Mouse (Mus musculus) erythroblast, embryonic 14.5 days (primary cell): ENCODE measurements around the gene Spata5. TPM values are rescaled to one million over a fixed set of nuclear protein-coding genes. Genes with fewer than 3 reads are reported as not detected.

ENCODE experiments used
- H3K27me3 ChIP-seq: 2 replicates; pipeline ENCODE4 v1.6.1; 2012; ENCODE audit warnings: inconsistent platforms; ENCODE audit not compliant: control insufficient read depth
- H3K36me3 ChIP-seq: 2 replicates; pipeline ENCODE4 v1.6.1; 2012; ENCODE audit warnings: mild to moderate bottlenecking, inconsistent platforms; ENCODE audit not compliant: control insufficient read depth
- H3K4me1 ChIP-seq: 2 replicates; pipeline ENCODE4 v1.6.1; 2012; ENCODE audit warnings: inconsistent platforms; ENCODE audit not compliant: control insufficient read depth
- H3K4me3 ChIP-seq: replicated peaks from 2 replicates; pipeline ENCODE3; 2012; ENCODE audit warnings: moderate library complexity, mild to moderate bottlenecking, inconsistent platforms
- H3K9me3 ChIP-seq: 2 replicates; pipeline ENCODE4 v1.6.1; 2012; ENCODE audit warnings: low read length, inconsistent platforms, mixed read lengths; ENCODE audit not compliant: control insufficient read depth
- GATA1 ChIP-seq: IDR thresholded peaks from 2 replicates; pipeline ENCODE4 v1.6.1; 2012; ENCODE audit warnings: low read length, inconsistent platforms, mixed read lengths
- TAL1 ChIP-seq: IDR thresholded peaks from 3 replicates; pipeline ENCODE4 v1.6.1; 2012; ENCODE audit warnings: low read length, inconsistent platforms, mixed read lengths
- polyA plus RNA-seq: library from polyadenylated mRNA; stranded (reverse); fragments of >175 nt; gene quantifications from 2 replicates; pipeline ENCODE4 v1.2.3, GENCODE M21; 2012

Gene Spata5
- polyA plus RNA-seq, 1 experiment, result 0.21 TPM

DNA sequence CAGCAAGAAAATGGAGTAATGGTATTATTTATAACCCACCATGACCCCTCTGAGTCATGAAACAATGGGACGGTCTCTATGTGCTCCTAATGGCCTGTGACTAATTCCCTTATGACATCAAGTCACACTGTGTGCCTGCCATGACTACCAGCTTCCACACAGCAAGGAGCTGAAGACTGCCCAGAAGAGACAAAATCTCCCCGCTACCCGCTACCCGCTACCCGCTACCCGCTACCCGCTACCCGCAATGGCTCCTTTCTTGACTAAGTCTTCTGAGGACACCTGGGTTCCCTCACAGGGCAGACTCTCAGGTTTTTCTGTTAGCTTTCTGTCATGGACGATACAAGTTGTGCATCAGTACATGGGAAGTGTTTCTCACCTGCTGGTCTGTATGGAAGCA is 182.7 kb downstream of the Spata5 start:
- H3K4me1 ChIP-seq, result peaks cover 4% of the 10 kb centered on the region
- no peak for TF ChIP-seq TAL1
- no peak for TF ChIP-seq GATA1
- peaks cover 3% of the 10 kb centered on the region; the same call in 1 of the 2 replicates for H3K9me3 ChIP-seq
- H3K27me3 ChIP-seq, result peaks cover 4% of the 10 kb centered on the region
- no peak overlapping the region for H3K4me3 ChIP-seq
- no peaks in the 10 kb centered on the region for H3K36me3 ChIP-seq

DNA sequence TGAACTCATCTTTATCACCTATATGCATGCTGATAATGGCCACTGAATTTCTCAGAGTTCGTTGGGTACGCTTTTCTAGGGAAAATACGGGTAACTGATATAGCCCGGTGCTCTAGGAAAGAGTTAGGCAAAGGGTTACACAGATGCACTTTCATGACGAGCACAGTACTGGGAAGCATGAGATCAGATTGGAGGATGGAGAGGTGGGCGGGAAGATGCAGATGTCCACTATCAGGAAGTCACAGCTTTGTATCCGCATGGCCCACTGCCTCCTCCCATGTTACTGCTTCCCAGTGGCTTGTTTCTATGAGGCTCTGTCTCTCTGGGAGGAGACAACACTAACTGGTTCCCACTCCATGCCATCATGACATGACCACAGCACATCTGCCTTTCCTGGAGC is 183.2 kb downstream of the Spata5 start:
- Histone ChIP-seq H3K4me3 (no peak overlapping the region), H3K27me3 (peaks cover 4% of the 10 kb centered on the region), H3K36me3 (no peaks in the 10 kb centered on the region), H3K9me3 (peaks cover 4% of the 10 kb centered on the region; the same call in 1 of the 2 replicates), H3K4me1 (peaks cover 4% of the 10 kb centered on the region)
- no peak for TF ChIP-seq TAL1
- no peak for TF ChIP-seq GATA1

DNA sequence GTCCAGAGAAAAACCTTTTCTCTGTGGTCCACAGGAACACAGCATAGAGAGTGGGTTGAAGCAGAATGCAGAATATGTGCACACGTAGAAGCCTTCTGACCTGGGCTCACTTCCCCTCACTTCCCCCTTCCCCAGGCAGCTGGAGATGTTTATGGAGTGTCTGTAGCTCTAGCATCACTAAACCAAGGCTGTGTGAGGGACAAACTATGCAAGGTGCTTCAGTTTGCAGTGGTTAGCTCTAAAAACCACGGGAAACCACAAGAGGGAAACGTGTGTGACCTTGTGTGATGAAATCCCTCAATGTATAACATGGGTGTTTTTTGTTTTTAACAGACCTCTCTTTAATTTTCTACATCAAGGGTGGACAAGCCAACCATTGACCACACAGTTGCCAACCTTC is 183.8 kb downstream of the Spata5 start:
- peaks cover 4% of the 10 kb centered on the region for H3K27me3 ChIP-seq
- H3K36me3 ChIP-seq, result no peaks in the 10 kb centered on the region
- peaks cover 4% of the 10 kb centered on the region; the same call in 1 of the 2 replicates for H3K9me3 ChIP-seq
- no peak overlapping the region for H3K4me3 ChIP-seq
- peaks cover 4% of the 10 kb centered on the region for H3K4me1 ChIP-seq
- TF ChIP-seq GATA1 (no peak), TAL1 (no peak)

DNA sequence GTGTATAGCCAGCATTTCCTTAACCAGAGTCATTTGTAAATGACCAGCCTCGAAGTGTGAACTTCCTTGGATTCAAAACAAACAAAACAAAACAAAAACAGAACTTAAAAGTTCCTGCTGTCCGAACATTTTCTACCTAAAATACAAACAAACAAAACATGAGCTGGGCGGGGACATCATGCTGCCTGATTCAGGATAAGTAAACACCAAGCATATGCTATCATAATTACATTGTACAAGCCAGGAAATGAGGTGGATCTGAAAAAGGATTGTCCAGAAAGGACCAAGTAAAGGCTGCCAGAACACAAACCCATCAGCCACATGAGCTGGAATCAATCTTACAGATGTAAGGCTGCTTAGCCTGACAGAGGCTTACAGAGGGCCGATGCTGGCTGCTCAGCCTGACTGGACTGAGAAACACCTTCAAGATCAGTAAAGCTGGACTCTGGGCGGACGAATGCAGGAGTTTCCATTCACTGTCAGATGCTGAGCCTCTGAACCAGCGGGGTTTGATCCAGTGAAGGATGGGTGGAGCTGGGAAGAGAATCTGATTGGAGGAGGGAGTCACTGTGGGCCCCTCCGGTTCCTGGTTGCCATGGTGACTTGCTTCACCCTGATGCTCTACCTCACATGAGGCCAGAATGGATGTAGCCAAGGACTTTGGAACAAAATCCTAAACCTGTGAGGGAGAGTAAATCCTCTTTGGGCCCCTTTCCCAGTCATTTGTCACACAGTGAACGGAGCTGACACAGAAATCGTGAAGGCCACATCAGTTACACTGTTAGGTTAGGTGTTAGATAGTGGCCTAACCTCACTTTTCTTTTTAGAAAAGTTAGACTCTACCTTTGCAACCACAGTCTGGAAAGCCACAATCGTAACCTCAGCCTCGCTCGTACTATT is 185.5 kb downstream of the Spata5 start:
- peaks cover 7% of the 10 kb centered on the region for H3K4me1 ChIP-seq
- no peaks in the 10 kb centered on the region for H3K36me3 ChIP-seq
- H3K9me3 ChIP-seq, result peaks cover 10% of the 10 kb centered on the region
- no peak overlapping the region for H3K4me3 ChIP-seq
- no peak for TF ChIP-seq GATA1
- TF ChIP-seq TAL1, result no peak
- H3K27me3 ChIP-seq, result peaks cover 4% of the 10 kb centered on the region

DNA sequence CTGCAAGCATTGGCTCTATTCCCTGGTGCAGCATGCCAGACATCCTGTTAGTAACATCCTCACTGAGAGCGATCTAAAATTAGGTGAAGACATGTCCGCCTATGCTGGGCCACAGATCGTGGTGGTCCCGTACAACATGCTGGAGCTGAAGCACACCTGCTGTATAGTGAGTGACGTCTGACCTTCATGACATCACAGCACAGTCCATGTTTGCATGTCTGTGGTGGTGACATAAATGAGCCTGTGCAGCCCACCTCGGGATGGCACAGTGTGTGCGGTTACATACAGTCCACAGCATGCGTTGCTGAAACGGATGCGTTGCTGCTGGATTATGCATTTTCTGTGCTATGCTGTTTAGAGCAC is 186.2 kb downstream of the Spata5 start:
- H3K27me3 ChIP-seq, result peaks cover 4% of the 10 kb centered on the region
- H3K4me3 ChIP-seq, result no peak overlapping the region
- no peaks in the 10 kb centered on the region for H3K36me3 ChIP-seq
- TF ChIP-seq GATA1 (no peak), TAL1 (no peak)
- H3K9me3 ChIP-seq, result peaks cover 11% of the 10 kb centered on the region
- H3K4me1 ChIP-seq, result peaks cover 8% of the 10 kb centered on the region

DNA sequence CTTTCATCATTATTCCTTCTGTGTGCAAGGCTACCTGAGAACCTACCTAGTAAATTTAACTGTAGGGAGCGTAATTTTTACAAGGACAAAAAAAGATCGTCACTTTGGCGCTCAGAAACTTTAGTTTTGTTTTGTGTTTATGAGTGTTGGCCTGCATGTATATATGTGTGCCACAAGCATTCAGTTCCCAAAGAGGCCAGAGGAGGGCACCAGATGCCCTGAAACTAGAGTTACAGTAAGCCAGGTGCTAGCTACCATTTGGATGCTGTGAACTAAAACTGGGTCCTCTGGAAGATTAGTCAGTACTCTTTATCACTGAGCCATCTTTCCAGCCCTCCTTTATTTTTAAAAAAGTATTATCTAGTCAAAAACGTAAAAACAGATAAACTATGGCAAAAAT is 189.2 kb downstream of the Spata5 start:
- Histone ChIP-seq H3K4me3 (no peak overlapping the region), H3K4me1 (peaks cover 8% of the 10 kb centered on the region), H3K9me3 (peaks cover 11% of the 10 kb centered on the region), H3K36me3 (no peaks in the 10 kb centered on the region), H3K27me3 (no peaks in the 10 kb centered on the region)
- TF ChIP-seq GATA1 (no peak), TAL1 (no peak)

DNA sequence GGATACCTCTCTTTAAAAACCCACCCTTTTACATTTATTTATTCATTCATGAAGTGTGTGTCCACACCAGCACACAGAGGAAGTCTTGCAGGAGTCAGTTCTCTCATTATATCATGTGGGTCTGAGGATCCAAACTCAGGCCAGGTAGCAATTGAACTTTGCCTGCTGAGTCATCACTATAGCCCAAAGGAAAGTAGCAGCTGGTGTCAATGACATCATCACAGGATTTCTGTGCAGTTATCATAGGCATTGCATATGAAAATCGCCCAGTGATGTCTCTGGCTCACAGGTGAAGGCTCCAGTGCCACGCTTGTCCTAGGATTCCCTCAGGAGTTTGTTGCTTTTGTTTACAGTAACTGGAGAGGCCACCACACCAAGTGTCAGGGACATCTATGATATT is 191.0 kb downstream of the Spata5 start:
- Histone ChIP-seq H3K4me3 (no peak overlapping the region), H3K36me3 (no peaks in the 10 kb centered on the region), H3K27me3 (0 out of 2 replicates have a peak, but pooled peaks cover 2% of the 10 kb centered on the region), H3K9me3 (peaks cover 11% of the 10 kb centered on the region), H3K4me1 (peaks cover 8% of the 10 kb centered on the region)
- no peak for TF ChIP-seq TAL1

DNA sequence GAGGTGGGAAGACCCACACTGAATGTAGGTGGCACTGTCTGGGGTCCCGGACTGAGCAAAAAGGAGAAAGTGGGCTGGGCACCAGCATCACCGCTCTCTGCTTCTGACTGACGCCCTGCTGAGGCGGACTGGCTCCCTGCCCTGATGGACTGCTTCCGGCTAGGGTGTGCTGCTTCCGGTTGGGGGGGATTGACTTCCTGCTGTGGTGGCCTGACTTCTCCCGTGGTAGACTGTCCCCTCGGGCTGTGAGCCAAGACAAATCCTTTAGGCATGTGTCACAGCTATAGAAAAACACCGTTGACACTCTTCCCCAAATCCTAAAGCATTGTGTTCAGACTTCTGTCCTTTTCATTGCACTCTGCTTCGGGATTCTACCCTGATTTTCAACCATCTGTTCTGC is 194.0 kb downstream of the Spata5 start:
- peaks cover 2% of the 10 kb centered on the region; the same call in 1 of the 2 replicates for H3K27me3 ChIP-seq
- H3K4me1 ChIP-seq, result peaks cover 4% of the 10 kb centered on the region
- no peaks in the 10 kb centered on the region for H3K36me3 ChIP-seq
- TF ChIP-seq TAL1, result no peak
- no peak for TF ChIP-seq GATA1
- no peak overlapping the region for H3K4me3 ChIP-seq
- H3K9me3 ChIP-seq, result peaks cover 6% of the 10 kb centered on the region

DNA sequence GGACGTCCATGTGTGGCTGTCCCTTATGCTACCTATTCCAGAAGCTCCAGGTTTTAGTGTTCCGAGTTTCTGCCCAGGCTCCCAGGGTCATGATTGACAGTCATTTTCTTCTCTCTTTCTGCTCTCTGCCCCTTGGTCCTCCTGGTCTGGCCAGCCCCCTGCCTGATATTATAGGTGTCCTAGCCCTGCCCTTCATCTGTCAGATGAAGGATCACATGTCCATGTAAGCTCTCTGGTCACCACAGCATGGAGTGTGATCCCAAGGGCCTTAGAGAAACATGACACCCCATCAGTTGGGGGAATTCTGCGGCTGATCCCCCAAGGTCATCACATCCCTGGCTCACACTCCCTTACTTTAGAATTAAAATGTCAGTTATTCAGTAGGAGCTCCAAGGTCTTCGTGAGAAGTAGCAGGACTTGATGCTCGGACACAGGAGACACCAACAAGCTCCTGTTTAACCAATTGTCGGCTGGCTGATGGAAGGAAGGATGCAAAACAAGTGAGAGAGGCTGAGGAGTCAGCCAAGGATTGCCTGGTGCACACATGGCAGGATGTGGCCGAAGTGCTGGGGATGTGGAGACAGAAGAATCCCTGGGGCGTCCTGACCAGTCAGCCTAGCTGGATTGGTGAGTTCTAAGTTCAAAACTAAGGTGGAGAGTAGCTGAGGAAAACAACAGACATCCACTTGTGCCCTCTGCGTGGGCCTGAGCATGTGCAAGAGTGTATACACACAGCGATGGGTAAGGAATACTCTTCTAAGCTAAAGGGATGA is 195.4 kb downstream of the Spata5 start:
- no peaks in the 10 kb centered on the region for H3K36me3 ChIP-seq
- TF ChIP-seq GATA1, result no peak
- no peak for TF ChIP-seq TAL1
- H3K4me3 ChIP-seq, result no peak overlapping the region
- peaks cover 2% of the 10 kb centered on the region; the same call in 1 of the 2 replicates for H3K27me3 ChIP-seq
- peaks cover 2% of the 10 kb centered on the region for H3K9me3 ChIP-seq
- H3K4me1 ChIP-seq, result peaks cover 3% of the 10 kb centered on the region
